ENCODE assay signal across 8 mouse cellular contexts in genomic region chr1:180976110-180976679, GRCm38 (mm10). TPM values are rescaled to one million over a fixed set of nuclear protein-coding genes. Genes with fewer than 3 reads are reported as not detected.
DNase-seq lines count a peak whose midpoint lies in the region; ATAC-seq and TF ChIP-seq lines count a peak whose summit lies in the region.

No protein-coding gene starts in this region.

- peaks cover 25% of the 10 kb centered on the region for H3K36me3 ChIP-seq in heart, postnatal 0 days (replicated peaks; ENCODE audit: control insufficient read depth, insufficient read depth, low read length)
- no peaks in the 10 kb centered on the region for H3K36me3 ChIP-seq in hindbrain, embryonic 13.5 days
- H3K36me3 ChIP-seq in midbrain, embryonic 10.5 days = no peaks in the 10 kb centered on the region

- ATAC-seq in heart, postnatal 0 days (ENCODE audit: insufficient read depth, low read depth) = no peak
- no peak for ATAC-seq in hindbrain, embryonic 13.5 days (ENCODE audit: low FRiP score)

- TF ChIP-seq EP300 in heart, postnatal 0 days (IDR thresholded peaks at IDR 0.05; ENCODE audit: low read depth) = no peak

- 46% methylated on average over 4 of the region's 4 CpGs for WGBS in heart, postnatal 0 days
- 71% methylated on average over 4 of the region's 4 CpGs for WGBS in hindbrain, embryonic 13.5 days
- WGBS in midbrain, embryonic 10.5 days = 76% methylated on average over 4 of the region's 4 CpGs

- H3K9ac ChIP-seq in heart, postnatal 0 days (replicated peaks; ENCODE audit: low read depth, low read length) = no peak overlapping the region
- no peak overlapping the region for H3K9ac ChIP-seq in hindbrain, embryonic 13.5 days

- no peaks in the 10 kb centered on the region for H3K4me1 ChIP-seq in heart, postnatal 0 days (ENCODE audit: control insufficient read depth, insufficient read depth)
- no peaks in the 10 kb centered on the region for H3K4me1 ChIP-seq in hindbrain, embryonic 13.5 days (replicated peaks)
- no peaks in the 10 kb centered on the region for H3K4me1 ChIP-seq in midbrain, embryonic 10.5 days

- no peaks in the 10 kb centered on the region for H3K9me3 ChIP-seq in heart, postnatal 0 days (replicated peaks; ENCODE audit: control insufficient read depth, low read length)
- H3K9me3 ChIP-seq in hindbrain, embryonic 13.5 days = no peaks in the 10 kb centered on the region
- H3K9me3 ChIP-seq in midbrain, embryonic 10.5 days (replicated peaks) = no peaks in the 10 kb centered on the region

- intact Hi-C loops in heart, postnatal 25 days (cut with DNase I) = no loop called here

- peak; percentile 67 for TF ChIP-seq CTCF in heart, postnatal 0 days (IDR thresholded peaks at IDR 0.05; ENCODE audit: low read depth)

- no peak overlapping the region for H3K27ac ChIP-seq in heart, postnatal 0 days (ENCODE audit: low read depth)
- no peak overlapping the region for H3K27ac ChIP-seq in hindbrain, embryonic 13.5 days
- no peak overlapping the region for H3K27ac ChIP-seq in midbrain, embryonic 10.5 days (replicated peaks)

- no peaks in the 10 kb centered on the region for H3K27me3 ChIP-seq in heart, postnatal 0 days (ENCODE audit: control insufficient read depth, insufficient read depth, low read length)
- no peaks in the 10 kb centered on the region for H3K27me3 ChIP-seq in hindbrain, embryonic 13.5 days
- no peaks in the 10 kb centered on the region for H3K27me3 ChIP-seq in midbrain, embryonic 10.5 days (ENCODE audit: low read depth, poor library complexity, severe bottlenecking)

- no peak overlapping the region for H3K4me3 ChIP-seq in heart, postnatal 0 days (ENCODE audit: low read depth, low read length)
- no peak overlapping the region for H3K4me3 ChIP-seq in hindbrain, embryonic 13.5 days
- no peak overlapping the region for H3K4me3 ChIP-seq in midbrain, embryonic 10.5 days

- DNase-seq in heart, postnatal 0 days (ENCODE audit: low spot score) = no peak
- DNase-seq in heart, postnatal 25 days (ENCODE audit: low spot score) = no peak
- peak; percentile 77 for DNase-seq in B cell, adult 2 months
- DNase-seq in ZHBTc4 (ENCODE audit: low read depth, low spot score) = peak; percentile 86
- DNase-seq in kidney, postnatal 14 days = peak; percentile 48
- DNase-seq in spleen, adult 18-20 months = peak; percentile 20 to 42
- DNase-seq in midbrain, embryonic 10.5 days (ENCODE audit: low spot score) = no peak

- no peak overlapping the region for H3K4me2 ChIP-seq in heart, postnatal 0 days (ENCODE audit: low read depth, low read length)
- no peak overlapping the region for H3K4me2 ChIP-seq in hindbrain, embryonic 13.5 days

RNA-seq across cellular contexts. Expression of gene Tmem63a, which starts 34.1 kb away (rescaled TPM):
- 17.2 and 30.5 TPM in 2 replicates for total RNA-seq in heart, postnatal 0 days (2014; rRNA removed; ENCODE audit: low replicate concordance)
- polyA plus RNA-seq in heart, postnatal 0 days (2015; fragmentation: Nextera tagmentation; extraction: Ambion mirVana) = 8.5 and 9.6 TPM in 2 replicates
- total RNA-seq in heart, postnatal 25 days (2021) = 10 to 100 TPM; 15.1 to 16.3 TPM
- 1.5 and 1.8 TPM in 2 replicates for polyA plus RNA-seq in hindbrain, embryonic 13.5 days (2015; fragmentation: Nextera tagmentation; extraction: Ambion mirVana)
- 2.2 and 3.6 TPM in 2 replicates for polyA plus RNA-seq in midbrain, embryonic 10.5 days (2016; fragmentation: Nextera tagmentation; extraction: Ambion mirVana)

RNA-seq across cellular contexts. Expression of gene Lefty1, which starts 41.4 kb away (rescaled TPM):
- total RNA-seq in heart, postnatal 0 days (2014; rRNA removed; ENCODE audit: low replicate concordance) = 1.2 and 1.3 TPM in 2 replicates
- polyA plus RNA-seq in heart, postnatal 0 days (2015; fragmentation: Nextera tagmentation; extraction: Ambion mirVana) = 1.6 and 1.7 TPM in 2 replicates
- under 1 TPM; 0.17 to 0.94 TPM for total RNA-seq in heart, postnatal 25 days (2021)
- polyA plus RNA-seq in hindbrain, embryonic 13.5 days (2015; fragmentation: Nextera tagmentation; extraction: Ambion mirVana) = 0.23 and 0.58 TPM in 2 replicates
- 0.60 and 0.67 TPM in 2 replicates for polyA plus RNA-seq in midbrain, embryonic 10.5 days (2016; fragmentation: Nextera tagmentation; extraction: Ambion mirVana)

RNA-seq across cellular contexts. Expression of gene Ephx1, which starts 44.5 kb away (rescaled TPM):
- 6.9 and 13.4 TPM in 2 replicates for total RNA-seq in heart, postnatal 0 days (2014; rRNA removed; ENCODE audit: low replicate concordance)
- 10.2 and 10.6 TPM in 2 replicates for polyA plus RNA-seq in heart, postnatal 0 days (2015; fragmentation: Nextera tagmentation; extraction: Ambion mirVana)
- 10 to 100 TPM; 22.5 to 40.8 TPM for total RNA-seq in heart, postnatal 25 days (2021)
- 3.3 and 4.8 TPM in 2 replicates for polyA plus RNA-seq in hindbrain, embryonic 13.5 days (2015; fragmentation: Nextera tagmentation; extraction: Ambion mirVana)
- polyA plus RNA-seq in midbrain, embryonic 10.5 days (2016; fragmentation: Nextera tagmentation; extraction: Ambion mirVana) = 0.86 and 0.94 TPM in 2 replicates

Comparison
In these comparisons a context has a peak if more than half of its experiments do, and no peak if none do; other contexts are left out.
1. DNase-seq: peak in B cell, adult 2 months (2 of 2), ZHBTc4 (single experiment), kidney, postnatal 14 days (single experiment) and spleen, adult 18-20 months (2 of 2); none in heart, postnatal 0 days (single experiment), heart, postnatal 25 days (single experiment) and midbrain, embryonic 10.5 days (single experiment).